Mouse (Mus musculus): ENCODE measurements around the gene Tekt5. TPM values are rescaled to one million over a fixed set of nuclear protein-coding genes. Genes with fewer than 3 reads are reported as not detected.

The Tekt5 gene
- 0.13 and 0.15 TPM in 2 replicates for polyA plus RNA-seq (2014; fragmentation: Nextera tagmentation; extraction: Ambion mirVana)

- ATAC-seq (ENCODE audit: low FRiP score) (0 out of 2 replicates have a peak, but pooled peaks have one; percentile 43), DNase-seq (ENCODE audit: low spot score) (peak; percentile 49)
- H3K4me1 ChIP-seq (replicated peaks; ENCODE audit: control insufficient read depth, insufficient read depth, low read length), result no peaks in the 10 kb centered on the region
- H3K9ac ChIP-seq (ENCODE audit: low read depth, low read length), result no peak within 1 kb of the TSS
- H3K4me3 ChIP-seq (ENCODE audit: low read depth, low read length), result peak within 1 kb of the TSS; percentile 21; the same call in 1 of the 2 replicates
- H3K36me3 ChIP-seq (ENCODE audit: control insufficient read depth, insufficient read depth, low read length), result no peaks in the 10 kb centered on the region
- WGBS, result 8% methylated on average over 37 of the region's 37 CpGs
- no peaks in the 10 kb centered on the region for H3K27me3 ChIP-seq (ENCODE audit: control insufficient read depth, insufficient read depth, low read length)
- no peak within 1 kb of the TSS for H3K27ac ChIP-seq (ENCODE audit: low read depth, low read length)
- H3K9me3 ChIP-seq (ENCODE audit: control insufficient read depth, low read length), result no peaks in the 10 kb centered on the region
- peak within 1 kb of the TSS; percentile 42 for H3K4me2 ChIP-seq (replicated peaks; ENCODE audit: low read depth, low read length)
Observed at GRCm38 (mm10) chr16:10394699-10395540, at the start of gene Tekt5. TSS of gene Tekt5 (minus strand) at chr16:10395490.

- no peak for ATAC-seq (ENCODE audit: low FRiP score)
- H3K9me3 ChIP-seq (ENCODE audit: control insufficient read depth, low read length), result no peaks in the 10 kb centered on the region
- H3K4me1 ChIP-seq (replicated peaks; ENCODE audit: control insufficient read depth, insufficient read depth, low read length), result peaks cover 8% of the 10 kb centered on the region; the same call in 1 of the 2 replicates
- no peak overlapping the region for H3K9ac ChIP-seq (ENCODE audit: low read depth, low read length)
- no peak overlapping the region for H3K4me3 ChIP-seq (ENCODE audit: low read depth, low read length)
- no peaks in the 10 kb centered on the region for H3K36me3 ChIP-seq (ENCODE audit: control insufficient read depth, insufficient read depth, low read length)
- H3K4me2 ChIP-seq (replicated peaks; ENCODE audit: low read depth, low read length), result no peak overlapping the region
- no peaks in the 10 kb centered on the region for H3K27me3 ChIP-seq (ENCODE audit: control insufficient read depth, insufficient read depth, low read length)
- DNase-seq (ENCODE audit: low spot score), result no peak
- no peak overlapping the region for H3K27ac ChIP-seq (ENCODE audit: low read depth, low read length)
Observed at GRCm38 (mm10) chr16:10443723-10444122, 48.4 kb upstream of the Tekt5 start.

DNA sequence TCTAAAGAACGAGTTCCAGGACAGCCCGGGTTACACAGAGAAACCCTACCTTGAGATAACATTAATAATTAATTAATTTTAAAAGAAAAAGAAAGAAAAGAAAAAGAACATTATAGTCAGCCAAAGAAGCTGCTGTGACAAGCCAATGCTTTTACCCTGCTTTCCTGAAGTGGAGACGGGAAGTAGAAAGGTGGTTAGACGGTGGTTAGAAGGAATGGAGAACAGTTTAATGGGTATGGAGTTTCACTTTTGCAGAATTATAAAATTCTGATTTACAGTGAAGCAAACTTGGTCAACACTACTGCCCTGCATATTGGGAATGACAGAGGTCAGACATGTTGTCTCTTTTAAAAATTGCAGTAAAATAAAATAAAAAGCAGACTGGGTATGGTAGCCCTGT is 46.5 kb upstream of the Tekt5 start:
- Histone ChIP-seq H3K9me3 (ENCODE audit: control insufficient read depth, low read length) (no peaks in the 10 kb centered on the region), H3K27me3 (ENCODE audit: control insufficient read depth, insufficient read depth, low read length) (no peaks in the 10 kb centered on the region), H3K4me2 (replicated peaks; ENCODE audit: low read depth, low read length) (no peak overlapping the region), H3K27ac (ENCODE audit: low read depth, low read length) (no peak overlapping the region), H3K9ac (ENCODE audit: low read depth, low read length) (no peak overlapping the region), H3K4me3 (ENCODE audit: low read depth, low read length) (no peak overlapping the region), H3K36me3 (ENCODE audit: control insufficient read depth, insufficient read depth, low read length) (no peaks in the 10 kb centered on the region), H3K4me1 (replicated peaks; ENCODE audit: control insufficient read depth, insufficient read depth, low read length) (peaks cover 3% of the 10 kb centered on the region; the same call in 1 of the 2 replicates)
- ATAC-seq (ENCODE audit: low FRiP score), result no peak
- WGBS, result 87% methylated on average over 4 of the region's 4 CpGs
- DNase-seq (ENCODE audit: low spot score), result no peak

DNA sequence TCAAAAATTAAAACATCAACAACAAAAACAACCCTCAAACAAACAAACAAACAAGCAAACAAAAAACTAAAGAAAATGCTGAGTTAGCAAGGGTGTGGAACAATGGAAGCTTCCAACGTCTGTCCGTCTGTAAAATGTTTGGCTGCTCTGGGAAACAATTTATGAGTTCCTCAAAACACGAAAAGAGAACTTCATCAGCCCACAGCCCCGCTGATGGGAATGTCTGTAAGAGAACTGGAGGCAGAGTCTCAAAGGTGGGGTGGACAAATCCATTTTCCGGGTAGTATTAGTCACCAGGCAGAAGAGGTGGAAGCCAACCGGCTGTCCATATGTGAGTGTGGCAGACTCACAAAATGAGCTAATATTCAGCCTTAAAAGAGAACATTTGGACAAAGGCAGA is 46.0 kb upstream of the Tekt5 start:
- no peaks in the 10 kb centered on the region for H3K36me3 ChIP-seq (ENCODE audit: control insufficient read depth, insufficient read depth, low read length)
- no peaks in the 10 kb centered on the region for H3K9me3 ChIP-seq (ENCODE audit: control insufficient read depth, low read length)
- H3K4me2 ChIP-seq (replicated peaks; ENCODE audit: low read depth, low read length), result no peak overlapping the region
- ATAC-seq (ENCODE audit: low FRiP score), result no peak
- DNase-seq (ENCODE audit: low spot score), result no peak
- no peaks in the 10 kb centered on the region for H3K27me3 ChIP-seq (ENCODE audit: control insufficient read depth, insufficient read depth, low read length)
- no peak overlapping the region for H3K27ac ChIP-seq (ENCODE audit: low read depth, low read length)
- H3K4me3 ChIP-seq (ENCODE audit: low read depth, low read length), result no peak overlapping the region
- H3K4me1 ChIP-seq (replicated peaks; ENCODE audit: control insufficient read depth, insufficient read depth, low read length), result peaks cover 2% of the 10 kb centered on the region; the same call in 1 of the 2 replicates
- no peak overlapping the region for H3K9ac ChIP-seq (ENCODE audit: low read depth, low read length)
- 90% methylated on average over 6 of the region's 6 CpGs for WGBS

DNA sequence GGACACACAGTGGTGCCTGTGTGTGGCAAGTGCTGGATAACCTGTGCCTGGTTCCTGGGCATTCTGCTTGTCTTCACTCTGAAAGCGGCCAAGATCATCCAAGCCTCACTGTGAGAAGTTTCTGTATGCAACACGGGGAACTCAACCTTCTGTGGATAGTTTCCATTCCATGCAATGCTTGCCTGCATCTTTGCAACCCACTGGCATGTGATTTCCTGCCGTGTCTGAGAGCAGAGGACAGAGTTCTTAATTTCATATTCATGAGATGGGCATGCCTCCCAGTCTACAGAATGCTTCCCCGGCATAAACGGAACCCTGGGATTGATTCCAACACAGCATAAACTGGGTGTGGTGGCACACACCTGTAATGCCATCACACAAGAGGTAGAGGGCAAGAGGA is 42.8 kb upstream of the Tekt5 start:
- Histone ChIP-seq H3K4me1 (replicated peaks; ENCODE audit: control insufficient read depth, insufficient read depth, low read length) (no peaks in the 10 kb centered on the region), H3K27ac (ENCODE audit: low read depth, low read length) (no peak overlapping the region), H3K9ac (ENCODE audit: low read depth, low read length) (no peak overlapping the region), H3K27me3 (ENCODE audit: control insufficient read depth, insufficient read depth, low read length) (no peaks in the 10 kb centered on the region), H3K36me3 (ENCODE audit: control insufficient read depth, insufficient read depth, low read length) (no peaks in the 10 kb centered on the region), H3K9me3 (ENCODE audit: control insufficient read depth, low read length) (no peaks in the 10 kb centered on the region), H3K4me2 (replicated peaks; ENCODE audit: low read depth, low read length) (no peak overlapping the region), H3K4me3 (ENCODE audit: low read depth, low read length) (no peak overlapping the region)
- 87% methylated on average over 5 of the region's 5 CpGs for WGBS
- no peak for DNase-seq (ENCODE audit: low spot score)
- ATAC-seq (ENCODE audit: low FRiP score), result no peak

- Histone ChIP-seq H3K27ac (ENCODE audit: low read depth, low read length) (no peak overlapping the region), H3K9ac (ENCODE audit: low read depth, low read length) (no peak overlapping the region), H3K9me3 (ENCODE audit: control insufficient read depth, low read length) (no peaks in the 10 kb centered on the region), H3K27me3 (ENCODE audit: control insufficient read depth, insufficient read depth, low read length) (no peaks in the 10 kb centered on the region), H3K4me3 (ENCODE audit: low read depth, low read length) (no peak overlapping the region), H3K4me1 (replicated peaks; ENCODE audit: control insufficient read depth, insufficient read depth, low read length) (no peaks in the 10 kb centered on the region), H3K36me3 (ENCODE audit: control insufficient read depth, insufficient read depth, low read length) (no peaks in the 10 kb centered on the region), H3K4me2 (replicated peaks; ENCODE audit: low read depth, low read length) (no peak overlapping the region)
- WGBS, result 84% methylated on average over 6 of the region's 6 CpGs
- ATAC-seq (ENCODE audit: low FRiP score) (no peak), DNase-seq (ENCODE audit: low spot score) (no peak)
Observed at GRCm38 (mm10) chr16:10436166-10436565, 40.9 kb upstream of the Tekt5 start.

GRCm38 (mm10) chr16:10433344-10433743 is 38.1 kb upstream of the Tekt5 start:
- no peaks in the 10 kb centered on the region for H3K36me3 ChIP-seq (ENCODE audit: control insufficient read depth, insufficient read depth, low read length)
- WGBS, result 93% methylated on average over 5 of the region's 5 CpGs
- no peaks in the 10 kb centered on the region for H3K27me3 ChIP-seq (ENCODE audit: control insufficient read depth, insufficient read depth, low read length)
- no peak overlapping the region for H3K4me3 ChIP-seq (ENCODE audit: low read depth, low read length)
- no peak for ATAC-seq (ENCODE audit: low FRiP score)
- H3K27ac ChIP-seq (ENCODE audit: low read depth, low read length), result no peak overlapping the region
- no peak overlapping the region for H3K4me2 ChIP-seq (replicated peaks; ENCODE audit: low read depth, low read length)
- no peaks in the 10 kb centered on the region for H3K4me1 ChIP-seq (replicated peaks; ENCODE audit: control insufficient read depth, insufficient read depth, low read length)
- H3K9me3 ChIP-seq (ENCODE audit: control insufficient read depth, low read length), result no peaks in the 10 kb centered on the region
- no peak for DNase-seq (ENCODE audit: low spot score)
- no peak overlapping the region for H3K9ac ChIP-seq (ENCODE audit: low read depth, low read length)

DNA sequence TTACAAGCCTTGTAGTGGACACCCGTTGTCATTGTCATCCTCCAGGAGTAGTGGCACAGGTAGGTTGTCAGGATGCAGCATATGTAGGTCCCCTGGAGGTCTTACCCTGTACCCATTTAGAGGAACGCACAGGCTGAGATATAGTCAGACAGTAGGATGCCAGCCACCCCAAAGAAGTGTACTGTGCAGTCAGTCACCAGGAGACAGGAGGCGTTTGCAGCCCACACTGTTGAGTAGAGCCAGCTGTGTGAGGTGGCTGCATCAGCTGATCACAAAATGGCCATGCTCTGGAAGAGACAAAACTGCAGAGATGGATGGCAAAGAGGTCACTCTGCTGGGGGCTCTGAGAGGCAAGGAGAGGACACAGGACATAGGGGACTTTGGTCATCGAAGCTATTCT is 37.1 kb upstream of the Tekt5 start:
- ATAC-seq (ENCODE audit: low FRiP score) (no peak), DNase-seq (ENCODE audit: low spot score) (no peak)
- H3K9me3 ChIP-seq (ENCODE audit: control insufficient read depth, low read length), result no peaks in the 10 kb centered on the region
- no peak overlapping the region for H3K27ac ChIP-seq (ENCODE audit: low read depth, low read length)
- no peaks in the 10 kb centered on the region for H3K4me1 ChIP-seq (replicated peaks; ENCODE audit: control insufficient read depth, insufficient read depth, low read length)
- no peak overlapping the region for H3K4me3 ChIP-seq (ENCODE audit: low read depth, low read length)
- H3K9ac ChIP-seq (ENCODE audit: low read depth, low read length), result no peak overlapping the region
- H3K36me3 ChIP-seq (ENCODE audit: control insufficient read depth, insufficient read depth, low read length), result no peaks in the 10 kb centered on the region
- H3K27me3 ChIP-seq (ENCODE audit: control insufficient read depth, insufficient read depth, low read length), result no peaks in the 10 kb centered on the region
- WGBS, result 89% methylated on average over 4 of the region's 4 CpGs
- no peak overlapping the region for H3K4me2 ChIP-seq (replicated peaks; ENCODE audit: low read depth, low read length)

DNA sequence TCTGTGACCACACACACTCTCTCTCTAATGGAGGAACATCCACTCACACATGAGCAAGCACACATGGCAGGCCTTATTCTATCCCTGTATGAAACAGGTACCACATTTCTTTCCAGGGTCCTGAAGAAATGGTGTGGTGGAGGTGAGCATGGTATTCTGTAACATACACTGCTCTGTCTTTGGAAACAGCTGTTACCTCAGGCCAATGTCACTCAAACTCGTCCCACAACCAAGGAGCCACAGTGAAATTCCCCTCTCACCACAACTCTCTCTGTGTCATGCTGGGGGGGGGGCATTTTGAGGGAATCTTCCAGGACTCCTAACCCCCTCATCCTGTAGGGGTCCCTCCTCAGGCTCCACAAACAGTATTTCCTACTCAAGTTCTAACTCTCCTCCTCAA is 36.6 kb upstream of the Tekt5 start:
- no peaks in the 10 kb centered on the region for H3K9me3 ChIP-seq (ENCODE audit: control insufficient read depth, low read length)
- no peak overlapping the region for H3K9ac ChIP-seq (ENCODE audit: low read depth, low read length)
- H3K27ac ChIP-seq (ENCODE audit: low read depth, low read length), result no peak overlapping the region
- ATAC-seq (ENCODE audit: low FRiP score) (no peak), DNase-seq (ENCODE audit: low spot score) (no peak)
- H3K4me1 ChIP-seq (replicated peaks; ENCODE audit: control insufficient read depth, insufficient read depth, low read length), result no peaks in the 10 kb centered on the region
- H3K4me3 ChIP-seq (ENCODE audit: low read depth, low read length), result no peak overlapping the region
- WGBS, result 67% methylated on average over 1 of the region's 1 CpGs
- H3K4me2 ChIP-seq (replicated peaks; ENCODE audit: low read depth, low read length), result no peak overlapping the region
- no peaks in the 10 kb centered on the region for H3K36me3 ChIP-seq (ENCODE audit: control insufficient read depth, insufficient read depth, low read length)
- H3K27me3 ChIP-seq (ENCODE audit: control insufficient read depth, insufficient read depth, low read length), result no peaks in the 10 kb centered on the region

Measured in hindbrain, embryonic 11.5 days (tissue).